Mouse (Mus musculus): ENCODE measurements around the gene Wars.
A peak's percentile ranks its signal among the peaks of the same experiment; 100 is the strongest.

The Wars gene

DNA sequence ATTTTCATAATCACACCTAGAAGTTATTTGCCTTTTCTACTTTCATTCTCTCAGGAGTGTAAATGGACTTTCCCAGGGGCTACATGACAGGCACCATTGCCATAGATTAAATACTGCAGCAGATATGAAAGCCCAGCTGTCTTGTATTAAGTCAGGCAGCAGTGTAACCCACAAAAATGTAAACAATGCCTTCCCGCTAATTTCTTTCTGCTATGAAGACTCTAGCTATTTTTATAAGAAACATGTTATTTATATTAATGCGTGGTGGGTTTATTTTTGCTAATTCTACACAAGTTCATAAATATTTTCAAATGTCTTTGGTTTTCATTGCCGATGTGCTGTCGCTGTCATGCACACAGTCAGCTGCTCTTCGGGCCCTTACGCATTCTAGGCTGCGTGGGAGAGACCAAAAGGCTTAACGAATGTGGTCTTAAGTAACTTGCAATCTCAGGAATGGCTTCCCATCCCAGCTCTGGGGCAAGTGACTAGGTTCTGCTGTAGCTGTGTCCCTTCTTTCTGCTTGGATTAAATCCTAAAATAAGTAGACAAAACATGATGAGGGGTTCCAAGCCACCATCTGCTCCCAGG is 16.0 kb upstream of the Wars start:
- no peak for DNase-seq (ENCODE audit: low spot score)

DNA sequence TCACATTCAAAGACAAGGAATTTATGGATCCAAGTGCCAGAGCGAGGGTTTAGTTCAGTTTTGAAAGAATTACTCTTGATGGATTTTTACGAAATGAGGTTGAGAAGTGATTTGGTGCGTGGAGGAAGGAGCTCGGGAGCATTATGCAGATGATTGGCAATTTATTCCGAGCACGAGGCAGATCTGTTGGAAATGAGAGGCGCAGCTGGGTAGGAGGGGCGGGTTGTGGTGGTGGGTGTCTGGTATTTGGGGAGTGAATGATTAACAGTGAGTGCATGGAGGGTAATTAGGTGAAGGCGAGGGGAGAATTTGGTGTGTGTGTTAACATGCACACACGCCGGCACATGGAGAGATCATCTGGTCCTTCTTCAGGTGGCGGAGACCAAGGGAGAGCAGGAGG is 12.4 kb upstream of the Wars start:
- DNase-seq (ENCODE audit: low spot score): no peak

DNA sequence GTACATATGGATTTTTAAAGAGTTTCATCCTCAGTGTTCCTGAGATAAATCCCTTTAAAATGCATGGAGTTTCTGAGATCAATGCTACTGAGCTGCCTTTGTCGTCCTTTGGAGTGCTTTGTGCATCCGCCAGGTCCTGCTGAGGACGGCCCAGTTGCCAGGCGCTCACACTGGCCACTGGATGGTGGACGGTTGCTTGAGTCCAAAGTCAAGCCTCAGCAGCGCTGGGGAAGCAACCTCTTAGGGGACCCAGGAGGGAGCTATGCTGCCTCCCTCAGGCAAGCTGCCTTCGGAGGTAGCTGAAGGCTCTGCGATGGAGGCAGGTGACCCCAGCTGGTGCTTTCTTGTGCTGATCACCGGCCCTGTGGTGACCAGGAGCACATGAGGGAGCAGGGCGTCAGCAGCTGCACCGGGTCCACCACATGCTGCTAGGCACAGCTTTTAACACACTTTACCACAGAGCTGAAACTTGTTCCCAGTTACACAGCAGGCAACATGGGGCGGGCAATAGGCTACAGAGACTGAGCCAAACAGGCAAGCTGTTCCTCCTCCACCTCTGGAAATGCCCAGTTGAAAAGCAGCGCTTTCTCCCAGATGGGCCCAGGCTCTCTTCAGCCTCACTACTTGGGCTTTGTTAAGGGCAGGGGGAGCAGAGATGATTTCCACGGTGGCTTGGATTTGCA is 11.8 kb upstream of the Wars start:
- DNase-seq (ENCODE audit: low spot score): no peak

DNA sequence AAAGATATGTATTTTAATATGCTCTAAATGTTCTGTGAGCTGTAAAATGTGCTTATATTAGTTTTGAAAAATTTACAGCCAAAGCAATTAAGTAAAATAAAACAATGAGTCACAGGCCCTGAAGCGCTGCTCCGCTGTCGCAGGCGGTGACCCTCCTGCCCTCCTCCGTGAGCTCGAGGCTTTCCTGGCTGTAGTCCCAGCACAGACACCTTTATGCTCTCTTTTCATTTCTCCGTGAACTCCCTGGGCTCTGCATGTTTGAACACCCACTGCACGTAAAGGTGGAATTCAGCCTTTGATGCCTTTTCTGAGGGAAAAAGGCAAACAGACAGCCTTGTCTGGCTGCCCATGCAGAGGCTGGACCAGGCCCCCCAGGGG is 10.3 kb upstream of the Wars start:
- no peak for DNase-seq (ENCODE audit: low spot score)

DNA sequence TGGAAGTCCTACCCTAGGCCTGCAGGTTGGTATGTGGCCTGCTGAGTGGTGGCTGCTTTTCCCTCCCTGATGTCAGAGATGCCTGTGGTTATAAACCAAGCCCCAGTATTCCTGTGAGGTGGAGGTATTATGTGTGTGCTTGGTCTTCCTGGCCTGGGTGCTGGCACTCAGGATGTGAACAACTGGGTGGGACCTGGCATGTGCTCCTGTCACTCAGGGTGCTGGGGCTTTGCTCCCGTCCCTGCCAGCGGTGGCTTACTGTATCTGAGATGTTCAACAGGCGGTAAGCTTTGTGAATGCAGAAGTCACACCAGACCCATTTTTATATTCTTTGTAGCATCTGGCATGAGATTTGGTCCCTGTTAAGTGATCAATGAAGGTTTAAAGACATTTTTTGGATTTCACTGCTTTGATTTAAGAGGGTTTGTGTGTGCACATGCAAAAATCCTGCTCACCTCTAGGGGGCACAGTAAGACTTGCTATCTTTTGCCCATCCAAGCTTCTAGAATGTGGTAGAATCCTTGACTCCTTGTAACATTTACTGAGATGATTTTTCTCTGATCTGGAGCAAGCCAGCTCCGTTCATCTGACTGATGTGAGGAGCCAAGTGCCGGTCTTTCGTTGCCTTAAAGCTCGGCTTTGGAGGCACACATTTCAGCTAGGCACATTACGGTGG is 9.8 kb upstream of the Wars start:
- no peak for DNase-seq (ENCODE audit: low spot score)

DNA sequence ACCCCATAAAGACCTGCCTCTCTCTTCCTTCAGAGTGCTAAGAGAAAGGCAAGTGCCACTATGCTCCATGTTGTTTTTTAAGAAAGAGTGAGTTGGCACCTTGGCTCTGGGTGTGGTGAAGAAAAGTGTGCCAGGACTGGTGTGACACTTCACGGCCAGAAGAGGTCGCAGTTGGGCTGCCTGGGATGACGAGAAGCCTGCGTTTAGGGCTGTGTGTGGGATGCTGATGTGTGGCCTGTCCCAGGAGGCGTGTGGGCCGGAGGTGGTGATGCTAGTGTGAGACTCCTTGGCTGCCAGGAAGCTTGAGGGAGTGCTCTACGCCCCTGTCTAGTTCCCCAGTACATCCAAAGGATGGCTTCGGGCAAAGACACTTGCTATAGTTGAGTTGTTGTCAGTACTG is 9.0 kb upstream of the Wars start:
- peak; percentile 44 for DNase-seq (ENCODE audit: low spot score)

DNA sequence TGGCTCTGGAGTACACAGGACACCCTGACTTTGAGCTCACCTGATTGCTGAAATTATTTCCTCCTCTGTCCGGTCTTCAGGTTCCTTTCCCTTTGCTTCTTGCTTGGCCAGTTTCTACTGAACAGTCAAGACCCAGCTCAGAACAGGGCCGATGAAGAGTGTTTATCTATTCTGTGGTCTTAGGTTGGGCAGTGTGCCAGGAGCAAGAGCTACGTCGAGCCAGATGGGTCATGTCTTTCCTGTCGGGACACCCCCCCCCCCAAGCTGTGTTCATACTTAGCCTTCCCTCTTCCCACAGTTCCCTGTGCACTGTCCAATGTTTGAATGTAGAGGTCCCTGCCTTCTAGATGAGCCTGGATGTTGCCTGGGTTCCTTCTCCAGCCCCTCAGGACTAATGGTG is 7.4 kb upstream of the Wars start:
- no peak for DNase-seq (ENCODE audit: low spot score)

DNA sequence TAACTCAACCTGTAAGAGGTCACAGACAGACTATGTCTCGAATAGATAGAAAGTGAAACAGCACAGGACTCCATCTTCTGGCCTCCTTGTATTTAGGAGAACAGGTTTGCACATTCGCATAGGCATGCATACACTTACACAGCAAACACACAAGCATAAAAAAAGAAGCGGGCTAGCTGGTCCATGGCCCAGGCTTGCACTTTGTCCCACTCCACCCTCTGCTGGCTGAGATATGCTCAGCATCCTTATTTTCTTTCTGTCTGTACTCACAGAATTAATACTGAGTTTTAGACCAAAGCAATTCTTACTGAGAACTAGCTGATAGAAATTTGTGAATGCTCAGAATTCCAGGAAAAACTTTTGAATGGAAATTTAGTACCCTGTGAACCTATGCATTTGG is 2.0 kb upstream of the Wars start:
- DNase-seq (ENCODE audit: low spot score): no peak

DNA sequence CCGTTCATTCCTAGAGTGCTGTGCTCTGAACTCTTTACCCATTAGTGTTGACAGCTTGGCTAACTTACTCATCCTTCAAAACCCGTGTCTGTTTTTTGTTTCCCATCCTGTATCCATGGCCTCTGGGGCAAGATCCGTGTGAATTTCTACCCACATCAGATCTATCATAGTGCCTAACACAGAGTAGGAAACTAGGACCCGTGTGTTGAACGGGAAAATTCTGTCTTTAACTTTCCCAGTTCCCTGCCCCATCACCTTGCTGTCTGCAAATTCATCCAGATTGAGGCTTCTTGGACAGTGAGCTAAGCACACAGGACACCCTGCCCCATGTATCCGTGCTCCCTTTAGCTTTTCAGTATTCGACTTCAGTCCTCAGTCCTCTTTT is 450 bp upstream of the Wars start:
- no peak for DNase-seq (ENCODE audit: low spot score)

DNA sequence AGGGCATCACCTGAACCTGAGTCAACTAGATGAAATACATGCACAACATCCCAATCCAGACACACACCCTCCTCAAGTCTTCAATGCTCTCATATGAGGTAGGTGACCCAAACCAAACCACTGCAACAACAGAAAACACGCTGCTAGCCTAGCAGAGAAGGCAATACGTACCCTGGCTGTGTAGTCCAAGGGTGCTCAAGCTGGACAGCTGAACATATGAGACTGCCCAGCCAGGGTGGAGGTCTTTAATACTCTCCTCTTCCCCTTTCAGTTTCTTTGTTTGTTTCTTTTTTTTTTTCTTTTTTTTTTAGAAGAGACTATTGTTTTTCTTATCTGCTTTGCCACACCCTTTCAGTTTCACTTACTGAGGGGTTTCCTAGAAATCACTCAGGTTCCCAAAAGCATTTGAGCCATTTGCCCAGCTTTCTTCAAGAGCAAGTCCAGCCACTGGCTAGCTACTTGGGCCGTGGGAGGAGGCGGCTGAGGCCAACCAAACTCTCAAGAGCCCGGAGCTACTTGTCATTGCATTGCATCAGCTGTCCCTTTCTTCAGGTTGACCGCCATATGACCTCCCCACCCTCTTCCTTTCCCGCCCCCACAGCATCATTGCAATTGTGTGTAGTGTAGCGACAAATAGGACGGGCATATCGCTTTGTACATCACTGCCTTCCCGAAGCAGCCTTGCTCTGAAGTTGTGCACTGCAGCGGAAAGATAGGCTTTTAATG is 822 bp downstream of the Wars start, which contains the start of gene Wdr25:
TSS of gene Wdr25 (plus strand) at position 643 of the 726 bp plus-strand sequence.
- no peak for DNase-seq (ENCODE audit: low spot score)

DNA sequence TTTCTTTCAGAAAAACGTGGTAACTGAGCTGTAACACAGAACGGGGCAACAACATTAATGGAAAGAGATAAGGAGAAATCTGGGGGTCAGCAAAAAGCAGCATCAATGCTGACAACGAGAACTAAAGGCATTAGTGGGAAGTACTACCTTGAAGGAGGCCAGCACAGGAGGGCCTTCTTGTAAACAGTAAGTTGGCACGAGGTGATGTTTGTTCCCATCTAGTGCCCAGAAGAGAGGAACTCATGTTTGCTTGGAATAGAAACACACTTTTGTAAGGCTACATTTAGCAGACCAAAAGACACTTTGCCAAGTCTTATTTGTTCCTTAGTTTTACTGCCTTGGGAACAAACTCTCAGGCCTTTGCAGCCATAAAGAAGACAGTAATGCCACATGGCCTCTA is 5.3 kb downstream of the Wars start:
- DNase-seq (ENCODE audit: low spot score): no peak

DNA sequence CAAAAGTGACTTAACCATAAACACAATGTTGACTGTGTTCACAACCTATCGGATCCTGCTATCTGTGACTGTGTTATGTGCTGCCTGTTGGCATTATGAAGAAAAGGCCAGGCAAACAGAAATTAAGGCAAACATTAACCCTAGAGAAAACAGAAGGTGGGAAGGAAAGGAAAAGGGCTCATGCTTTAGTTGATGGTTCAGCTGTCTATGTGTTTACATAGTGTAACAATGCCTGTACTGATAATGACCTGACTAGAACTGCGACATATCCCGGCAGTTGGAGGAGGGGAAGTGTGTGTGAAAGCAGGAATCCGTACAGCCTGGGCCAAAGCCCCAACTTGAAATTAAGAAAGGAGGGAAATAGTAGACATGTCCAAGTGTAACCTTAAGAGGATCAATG is 6.9 kb downstream of the Wars start:
- DNase-seq (ENCODE audit: low spot score): no peak

DNA sequence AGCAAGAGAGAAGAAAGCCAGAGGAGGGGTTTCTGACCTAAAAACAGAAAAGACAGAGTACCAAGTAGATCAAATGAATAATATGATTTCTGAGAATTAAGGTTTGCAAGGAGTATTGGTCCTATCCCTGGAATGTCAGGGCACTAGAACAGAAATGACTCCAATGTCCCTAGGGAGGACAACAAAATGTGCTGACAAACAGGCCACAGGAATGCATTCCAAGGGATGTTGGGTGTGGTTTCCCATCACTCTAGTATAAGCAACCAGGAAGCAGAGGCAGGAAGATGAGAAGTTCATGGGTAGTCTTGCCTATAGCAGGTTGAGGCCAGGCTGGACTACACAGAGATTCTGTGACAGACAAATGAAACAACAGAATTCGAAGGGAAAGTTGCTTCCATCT is 8.1 kb downstream of the Wars start:
- DNase-seq (ENCODE audit: low spot score): no peak

DNA sequence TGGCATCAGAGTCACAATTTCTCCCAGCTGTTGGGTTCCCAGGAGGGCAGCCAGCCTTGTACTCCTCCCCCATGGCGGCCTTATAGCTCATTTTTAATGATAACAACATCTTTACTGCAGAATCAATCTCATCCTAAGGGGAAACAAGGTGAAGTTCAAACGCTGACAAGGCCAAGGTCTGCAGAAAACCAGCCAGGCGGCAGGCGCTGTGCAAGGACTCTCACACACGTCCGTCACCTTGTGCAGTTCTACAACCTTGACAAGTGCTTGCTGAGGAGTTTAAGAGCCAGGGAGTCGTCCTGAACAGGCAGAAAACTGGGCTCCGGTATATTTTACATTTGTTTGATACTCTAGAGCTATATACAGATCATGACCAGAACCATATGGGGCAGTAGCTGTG is 11.2 kb downstream of the Wars start:
- DNase-seq (ENCODE audit: low spot score): no peak

DNA sequence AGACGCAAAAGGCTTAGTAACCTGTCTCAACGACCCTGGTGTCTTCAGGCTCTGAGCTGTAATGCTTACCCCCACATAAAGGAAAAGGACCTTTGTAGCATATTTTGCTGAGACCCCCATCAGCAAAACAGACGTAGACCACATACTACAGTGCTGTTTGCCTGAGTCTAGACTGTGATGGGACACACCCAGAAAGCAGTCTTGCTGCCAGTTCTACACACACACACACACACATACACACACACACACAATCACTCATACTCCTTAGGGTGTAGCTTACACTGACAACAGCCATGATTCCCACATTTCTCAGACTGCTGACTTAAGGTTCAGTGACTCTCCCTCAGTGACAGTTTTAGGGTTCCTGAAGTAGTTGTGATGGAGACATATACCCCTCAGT is 12.8 kb downstream of the Wars start:
- DNase-seq (ENCODE audit: low spot score): no peak

DNA sequence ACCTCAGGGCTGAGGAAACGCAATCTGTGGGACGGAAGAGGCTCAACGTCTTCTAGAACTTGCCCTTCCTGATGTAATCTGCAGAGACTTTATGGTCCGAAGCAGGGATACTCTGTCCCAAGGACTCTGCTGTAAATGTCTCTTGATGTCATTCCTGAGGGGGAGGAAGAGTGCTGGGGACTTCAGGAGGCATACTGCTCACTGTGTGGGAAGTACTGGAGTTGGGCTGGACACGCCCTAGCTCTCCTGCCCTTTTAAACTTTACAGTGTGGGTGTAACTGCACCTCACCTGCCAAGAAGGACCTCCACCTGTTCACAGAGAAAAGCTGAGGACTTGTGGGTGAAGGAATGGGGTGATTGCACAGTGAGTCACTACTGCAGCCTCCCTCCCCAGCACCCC is 13.4 kb downstream of the Wars start:
- no peak for DNase-seq (ENCODE audit: low spot score)

DNA sequence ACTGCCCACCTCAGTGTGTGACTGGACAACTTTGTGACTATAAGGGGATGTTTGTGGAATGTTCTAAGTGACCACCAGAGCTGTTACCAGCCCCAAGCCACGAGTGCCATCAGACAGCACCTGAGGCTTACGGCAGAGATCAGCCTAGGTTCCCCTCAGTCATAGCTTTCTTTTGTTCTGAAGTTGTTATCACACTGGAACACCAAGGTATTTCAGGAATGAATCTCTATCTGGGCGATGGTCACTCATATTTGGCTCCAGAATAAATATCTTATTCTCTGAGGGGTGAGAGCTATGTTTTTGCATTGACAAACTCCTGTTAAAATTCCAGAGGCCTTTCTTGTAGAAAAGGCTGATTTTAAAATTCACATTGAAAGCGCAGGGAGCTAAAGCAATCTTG is 14.8 kb downstream of the Wars start:
- DNase-seq (ENCODE audit: low spot score): no peak

DNA sequence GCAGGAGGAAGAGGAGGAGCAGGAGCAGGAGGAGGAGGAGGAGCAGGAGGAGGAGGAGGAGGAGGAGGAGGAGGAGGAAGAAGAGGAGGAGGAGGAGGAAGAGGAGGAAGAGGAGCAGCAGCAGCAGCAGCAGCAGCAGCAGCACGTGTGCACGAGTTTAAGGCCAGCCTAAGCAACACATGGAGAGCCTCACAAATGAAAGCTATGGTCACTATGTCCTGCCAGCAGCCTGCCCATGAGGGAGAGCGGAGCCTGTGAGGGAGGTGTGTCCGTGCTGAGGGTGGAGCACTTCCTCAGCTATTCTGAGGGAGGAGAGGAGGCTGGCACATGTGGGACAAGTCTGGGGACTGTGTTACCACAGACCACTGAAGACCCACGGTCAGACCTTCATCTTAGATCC is 20.9 kb downstream of the Wars start:
- DNase-seq (ENCODE audit: low spot score): no peak

DNA sequence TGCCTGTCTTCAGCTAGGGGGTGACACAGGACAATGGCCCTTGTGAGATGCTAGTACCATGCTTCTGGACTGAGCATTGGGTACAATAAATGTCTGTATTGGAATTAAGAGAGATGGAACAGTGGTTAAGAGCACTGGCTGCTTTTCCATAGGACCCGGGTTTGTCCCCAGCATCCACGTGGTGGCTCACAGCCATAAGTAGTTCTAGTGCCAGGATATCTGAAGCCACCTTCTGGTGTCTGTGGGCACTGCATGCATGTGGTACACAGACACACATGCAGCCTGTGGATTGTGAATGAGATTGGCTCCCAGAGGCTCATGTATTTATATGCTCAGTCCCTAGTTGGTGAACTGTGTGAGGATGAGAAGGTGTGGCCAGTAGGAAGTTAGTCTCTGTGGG is 24.4 kb downstream of the Wars start:
- DNase-seq (ENCODE audit: low spot score): no peak

DNA sequence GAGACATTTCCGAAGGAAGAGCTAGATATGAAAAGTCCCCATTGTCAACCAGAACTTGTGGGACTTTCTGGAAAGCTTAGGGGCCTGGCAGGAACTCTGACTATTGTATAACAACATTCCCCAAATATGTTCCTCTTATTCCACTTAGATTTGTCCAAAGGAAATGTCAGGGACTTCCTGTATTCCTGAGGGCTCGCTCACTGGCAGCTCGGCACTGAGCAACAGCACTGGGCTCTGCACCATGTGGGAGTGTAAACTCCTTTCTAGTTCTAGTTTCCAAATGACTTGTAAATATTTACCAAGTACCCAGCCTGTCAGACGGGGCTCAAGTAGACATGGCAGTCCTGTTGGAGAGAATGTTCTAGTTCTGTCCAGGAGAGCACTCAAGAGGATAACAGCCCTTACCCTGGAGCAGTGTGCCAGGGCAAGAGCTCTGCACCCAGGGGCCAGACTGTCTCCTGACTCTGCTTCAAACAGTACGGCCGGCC is 28.9 kb downstream of the Wars start:
- DNase-seq (ENCODE audit: low spot score): no peak

DNA sequence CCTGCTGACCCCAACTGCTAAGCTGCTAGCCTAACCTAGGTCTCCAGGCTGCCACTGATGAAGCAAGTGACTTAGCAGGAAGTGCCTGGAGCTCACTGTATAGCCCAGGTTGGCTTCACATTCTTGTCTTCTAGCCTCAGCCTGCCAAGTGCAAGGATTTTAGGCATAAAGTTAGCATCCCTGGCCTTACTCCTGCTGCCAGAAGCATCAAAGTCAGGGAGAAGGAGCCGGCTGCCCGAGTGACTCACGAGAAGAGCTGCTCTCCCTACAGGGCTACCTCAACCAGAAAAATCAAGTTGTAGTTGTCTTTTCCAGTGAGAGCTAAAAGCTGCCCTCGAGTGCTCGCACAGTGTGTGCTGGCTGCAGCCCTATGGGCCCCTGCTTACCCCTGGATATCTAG is 35.5 kb downstream of the Wars start:
- DNase-seq (ENCODE audit: low spot score): no peak

DNA sequence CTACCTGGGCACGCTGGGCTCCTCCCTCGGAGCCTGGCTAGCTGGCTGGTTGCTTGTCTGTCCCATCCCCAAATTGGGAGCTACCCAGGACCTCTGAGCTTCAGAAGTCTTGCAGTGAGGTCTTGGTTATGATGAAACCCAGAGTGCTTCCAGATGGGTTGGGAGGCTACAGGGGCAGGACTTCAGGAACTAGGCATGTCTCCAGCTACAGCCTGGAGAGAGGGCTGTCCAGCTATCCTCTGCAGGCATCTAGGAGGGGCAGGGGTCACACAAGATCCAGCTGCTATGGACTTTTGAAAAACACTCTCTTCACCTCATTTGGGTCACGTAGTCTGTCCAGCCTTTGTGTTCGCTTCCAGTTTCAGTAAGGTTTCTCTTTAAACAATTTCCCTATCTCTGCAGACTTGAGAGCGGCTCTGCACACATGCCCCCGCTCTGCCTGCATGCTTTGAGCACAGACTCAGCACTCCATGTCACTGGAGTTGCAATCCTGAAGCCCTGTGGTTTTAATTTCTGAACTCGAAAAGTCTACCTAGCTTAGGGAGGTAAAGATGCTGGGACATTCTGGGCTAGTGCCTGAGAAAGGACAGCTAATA is 36.3 kb downstream of the Wars start:
- no peak for DNase-seq (ENCODE audit: low spot score)

DNA sequence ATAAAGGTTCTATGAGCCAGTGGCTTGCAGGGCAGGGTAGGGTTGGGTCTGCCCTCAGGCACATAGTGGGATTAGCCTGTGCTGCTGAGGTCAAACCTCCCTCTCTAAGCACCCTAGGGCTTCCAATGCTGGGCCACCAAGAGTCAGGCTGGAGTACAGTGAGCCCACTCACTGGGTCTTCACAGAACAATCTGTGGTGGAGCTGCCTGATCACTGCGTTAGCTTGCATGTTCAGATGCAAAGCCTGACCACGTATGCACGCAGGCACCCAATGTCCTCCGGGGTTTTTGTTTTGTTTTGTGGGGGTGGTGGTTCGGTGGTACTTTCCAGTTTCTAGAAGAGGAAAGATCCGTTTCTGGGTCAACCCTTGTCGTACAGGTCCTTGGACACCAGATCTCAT is 36.9 kb downstream of the Wars start:
- no peak for DNase-seq (ENCODE audit: low spot score)
